Mouse (Mus musculus): ENCODE data around the gene Stk11. TPM values are rescaled to one million over a fixed set of nuclear protein-coding genes. Genes with fewer than 3 reads are reported as not detected.

Stk11 gene
- polyA plus RNA-seq, 2 experiments: 17.4 to 88.8 TPM

- TF ChIP-seq EP300 (IDR thresholded peaks at IDR 0.05; ENCODE audit: low read depth): peak; percentile 80
- TF ChIP-seq CTCF (IDR thresholded peaks at IDR 0.05; ENCODE audit: low read depth): no peak
- no peaks in the 10 kb centered on the region for H3K9me3 ChIP-seq (ENCODE audit: control insufficient read depth, low read length)
- H3K9ac ChIP-seq (replicated peaks): peak overlapping the region; percentile 61
- H3K27ac ChIP-seq: peak overlapping the region; percentile 86
- peak overlapping the region in 1 of 2 experiments; percentile 34; a peak in 2 of 4 replicates for H3K4me3 ChIP-seq (ENCODE audit: insufficient read depth in 1 of 2, low read depth in 2 of 2, low read length in 2 of 2)
- peaks cover 85% of the 10 kb centered on the region for H3K36me3 ChIP-seq (replicated peaks; ENCODE audit: control insufficient read depth, insufficient read depth, low read depth)
- ATAC-seq (ENCODE audit: insufficient read depth) (peak; percentile 87), DNase-seq (ENCODE audit: low read depth in 3 of 3, low spot score in 3 of 3) (peak in 1 of 3 experiments; percentile 71)
- WGBS (ENCODE audit: insufficient replicate concordance): 39% methylated on average over 9 of the region's 9 CpGs
- H3K4me2 ChIP-seq (ENCODE audit: low read depth): peak overlapping the region; percentile 69
- H3K27me3 ChIP-seq (ENCODE audit: control insufficient read depth, insufficient read depth, low read length): no peaks in the 10 kb centered on the region
- peaks cover 35 to 41% of the 10 kb centered on the region in 2 experiments for H3K4me1 ChIP-seq (replicated peaks; ENCODE audit: control insufficient read depth in 2 of 2, insufficient read depth in 2 of 2, low read length in 1 of 2)
Observed at GRCm38 (mm10) chr10:80123932-80124562, 8.4 kb downstream of the Stk11 start.

GRCm38 (mm10) chr10:80127920-80128319 lies 12.3 kb downstream of the Stk11 start:
- ATAC-seq (ENCODE audit: insufficient read depth) (no peak), DNase-seq (ENCODE audit: low read depth in 3 of 3, low spot score in 3 of 3) (no peak)
- H3K36me3 ChIP-seq (replicated peaks; ENCODE audit: control insufficient read depth, insufficient read depth, low read depth): peaks cover 77% of the 10 kb centered on the region
- no peak overlapping the region for H3K4me3 ChIP-seq (ENCODE audit: insufficient read depth in 1 of 2, low read depth in 2 of 2, low read length in 2 of 2)
- no peak overlapping the region for H3K9ac ChIP-seq (replicated peaks)
- H3K27ac ChIP-seq: no peak overlapping the region
- peaks cover 32 to 35% of the 10 kb centered on the region in 2 experiments for H3K4me1 ChIP-seq (replicated peaks; ENCODE audit: control insufficient read depth in 2 of 2, insufficient read depth in 2 of 2, low read length in 1 of 2)
- no peaks in the 10 kb centered on the region for H3K27me3 ChIP-seq (ENCODE audit: control insufficient read depth, insufficient read depth, low read length)
- WGBS (ENCODE audit: insufficient replicate concordance): 92% methylated on average over 8 of the region's 8 CpGs
- no peak overlapping the region for H3K4me2 ChIP-seq (ENCODE audit: low read depth)
- TF ChIP-seq CTCF (IDR thresholded peaks at IDR 0.05; ENCODE audit: low read depth) (no peak), EP300 (IDR thresholded peaks at IDR 0.05; ENCODE audit: low read depth) (no peak)
- H3K9me3 ChIP-seq (ENCODE audit: control insufficient read depth, low read length): no peaks in the 10 kb centered on the region

- WGBS (ENCODE audit: insufficient replicate concordance): 85% methylated on average over 9 of the region's 9 CpGs
- no peaks in the 10 kb centered on the region for H3K9me3 ChIP-seq (ENCODE audit: control insufficient read depth, low read length)
- H3K36me3 ChIP-seq (replicated peaks; ENCODE audit: control insufficient read depth, insufficient read depth, low read depth): peaks cover 66% of the 10 kb centered on the region
- peaks cover 13 to 15% of the 10 kb centered on the region in 2 experiments for H3K4me1 ChIP-seq (replicated peaks; ENCODE audit: control insufficient read depth in 2 of 2, insufficient read depth in 2 of 2, low read length in 1 of 2)
- H3K27ac ChIP-seq: no peak overlapping the region
- TF ChIP-seq EP300 (IDR thresholded peaks at IDR 0.05; ENCODE audit: low read depth): no peak
- TF ChIP-seq CTCF (IDR thresholded peaks at IDR 0.05; ENCODE audit: low read depth): no peak
- no peaks in the 10 kb centered on the region for H3K27me3 ChIP-seq (ENCODE audit: control insufficient read depth, insufficient read depth, low read length)
- ATAC-seq (ENCODE audit: insufficient read depth): no peak
- no peak overlapping the region for H3K9ac ChIP-seq (replicated peaks)
- no peak for DNase-seq (ENCODE audit: low read depth in 3 of 3, low spot score in 3 of 3)
- no peak overlapping the region for H3K4me2 ChIP-seq (ENCODE audit: low read depth)
- H3K4me3 ChIP-seq (ENCODE audit: insufficient read depth in 1 of 2, low read depth in 2 of 2, low read length in 2 of 2): no peak overlapping the region
Observed at GRCm38 (mm10) chr10:80129846-80130245, 14.2 kb downstream of the Stk11 start.

GRCm38 (mm10) chr10:80130403-80131031 lies 14.9 kb downstream of the Stk11 start:
- H3K9me3 ChIP-seq (ENCODE audit: control insufficient read depth, low read length): no peaks in the 10 kb centered on the region
- H3K36me3 ChIP-seq (replicated peaks; ENCODE audit: control insufficient read depth, insufficient read depth, low read depth): peaks cover 60% of the 10 kb centered on the region
- H3K9ac ChIP-seq (replicated peaks): no peak overlapping the region
- peaks cover 10 to 12% of the 10 kb centered on the region in 2 experiments for H3K4me1 ChIP-seq (replicated peaks; ENCODE audit: control insufficient read depth in 2 of 2, insufficient read depth in 2 of 2, low read length in 1 of 2)
- no peak overlapping the region for H3K4me3 ChIP-seq (ENCODE audit: insufficient read depth in 1 of 2, low read depth in 2 of 2, low read length in 2 of 2)
- H3K27ac ChIP-seq: no peak overlapping the region
- no peak overlapping the region for H3K4me2 ChIP-seq (ENCODE audit: low read depth)
- 80% methylated on average over 18 of the region's 18 CpGs for WGBS (ENCODE audit: insufficient replicate concordance)
- TF ChIP-seq CTCF (IDR thresholded peaks at IDR 0.05; ENCODE audit: low read depth): no peak
- no peak for TF ChIP-seq EP300 (IDR thresholded peaks at IDR 0.05; ENCODE audit: low read depth)
- ATAC-seq (ENCODE audit: insufficient read depth): no peak
- no peak for DNase-seq (ENCODE audit: low read depth in 3 of 3, low spot score in 3 of 3)
- H3K27me3 ChIP-seq (ENCODE audit: control insufficient read depth, insufficient read depth, low read length): no peaks in the 10 kb centered on the region

- no peak for DNase-seq (ENCODE audit: low read depth in 3 of 3, low spot score in 3 of 3)
- Histone ChIP-seq H3K9me3 (ENCODE audit: control insufficient read depth, low read length) (no peaks in the 10 kb centered on the region), H3K4me3 (ENCODE audit: insufficient read depth in 1 of 2, low read depth in 2 of 2, low read length in 2 of 2) (no peak overlapping the region), H3K36me3 (replicated peaks; ENCODE audit: control insufficient read depth, insufficient read depth, low read depth) (peaks cover 50% of the 10 kb centered on the region), H3K4me2 (ENCODE audit: low read depth) (no peak overlapping the region), H3K27me3 (ENCODE audit: control insufficient read depth, insufficient read depth, low read length) (peaks cover 3% of the 10 kb centered on the region; the same call in 1 of the 2 replicates), H3K4me1 (replicated peaks; ENCODE audit: control insufficient read depth in 2 of 2, insufficient read depth in 2 of 2, low read length in 1 of 2) (peaks cover 6% of the 10 kb centered on the region in 2 experiments; a peak in 3 of 4 replicates), H3K9ac (replicated peaks) (no peak overlapping the region), H3K27ac (no peak overlapping the region)
- no peak for ATAC-seq (ENCODE audit: insufficient read depth)
- 38% methylated on average over 55 of the region's 55 CpGs for whole genome bisulfite sequencing (ENCODE audit: insufficient replicate concordance)
- TF ChIP-seq CTCF (IDR thresholded peaks at IDR 0.05; ENCODE audit: low read depth): no peak; the same call in 1 of the 2 replicates
Observed at GRCm38 (mm10) chr10:80131316-80131951, 15.8 kb downstream of the Stk11 start.
